Mouse (Mus musculus): ENCODE measurements around the gene Gm20878.
"Not testable (repeated sequence)": the region's sequence is repeated elsewhere in the genome, so short reads cannot be mapped to it uniquely, and the experiment has no call there.

The Gm20878 gene

GRCm38 (mm10) chr4:41941272-41941671 lies at the start of gene Gm20878:
Gm20878 (plus strand) TSS chr4:41941572.
- not testable (repeated sequence) for DNase-seq (ENCODE audit: low spot score)

GRCm38 (mm10) chr4:41903310-41903709 lies 38.1 kb upstream of the Gm20878 start, which contains the start of gene Gm21541:
Gm21541 (plus strand) TSS chr4:41903610.
- not testable (repeated sequence) for DNase-seq (ENCODE audit: low spot score)

DNA sequence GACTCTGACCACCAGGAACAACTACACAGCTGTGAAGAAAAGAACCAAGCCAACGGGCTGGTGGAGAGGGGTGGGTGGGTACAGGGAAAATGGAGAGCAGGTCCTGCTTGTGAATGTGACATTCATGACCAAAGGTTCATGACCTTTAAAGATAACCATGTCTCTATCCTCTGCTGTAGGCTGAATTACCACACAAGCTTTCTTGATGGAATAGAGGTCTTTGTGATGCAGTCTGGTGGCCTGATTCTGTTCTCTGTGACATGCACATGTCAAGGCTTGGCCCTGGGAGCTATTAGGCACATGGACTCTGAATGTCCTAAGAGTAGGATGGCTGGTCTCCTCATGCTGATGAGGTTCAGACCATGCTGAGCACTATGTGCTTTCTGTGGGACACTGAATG lies 24.4 kb downstream of the Gm20878 start, which contains the start of gene Fam205a4:
Gene Fam205a4, plus strand, starts transcription at position 301 of the 400 bp plus-strand sequence.
- not testable (repeated sequence) for DNase-seq (ENCODE audit: low spot score)

Measured in spleen, adult 12 weeks (tissue).